Mouse (Mus musculus) limb, embryonic 14.5 days (tissue): ENCODE measurements around the gene Lasp1. TPM values are rescaled to one million over a fixed set of nuclear protein-coding genes. Genes with fewer than 3 reads are reported as not detected.
A peak's percentile ranks its signal among the peaks of the same experiment; 100 is the strongest.

Experiments used
- ATAC-seq: fragments of 200-750 bp; cut with Nextera tagmentation; 2 replicates; pipeline ENCODE4 v1.8.0; 2017; ENCODE audit warnings: low read depth, moderate number of reproducible peaks, moderate TSS enrichment; ENCODE audit not compliant: low FRiP score
- DNase-seq: peaks from one replicate; pipeline ENCODE4 v3.0.0-alpha.2; 2015; ENCODE audit warnings: low spot score
- H3K27ac ChIP-seq: fragments of 300-500 bp; sonication (generic); replicated peaks from 2 replicates; pipeline ENCODE4 v1.5.1; 2014; ENCODE audit warnings: low read depth, mild to moderate bottlenecking, low read length, moderate library complexity, mixed read lengths
- H3K27me3 ChIP-seq: fragments of 300-500 bp; sonication (generic); 2 replicates; pipeline ENCODE4 v1.6.1; 2014; ENCODE audit warnings: low read length, mixed read lengths; ENCODE audit not compliant: control insufficient read depth, insufficient read depth
- H3K36me3 ChIP-seq: fragments of 300-500 bp; sonication (generic); 2 replicates; pipeline ENCODE4 v1.6.1; 2014; ENCODE audit warnings: mild to moderate bottlenecking, low read length, moderate library complexity, mixed read lengths; ENCODE audit not compliant: control insufficient read depth, insufficient read depth
- H3K4me1 ChIP-seq: fragments of 300-500 bp; sonication (generic); 2 replicates; pipeline ENCODE4 v1.6.1; 2014; ENCODE audit warnings: antibody characterized with exemption, low read length, mixed read lengths; ENCODE audit not compliant: control insufficient read depth, insufficient read depth
- H3K4me2 ChIP-seq: fragments of 300-500 bp; sonication (generic); replicated peaks from 2 replicates; pipeline ENCODE4 v1.6.1; 2014; ENCODE audit warnings: low read depth, mild to moderate bottlenecking, low read length, moderate library complexity; ENCODE audit not compliant: severe bottlenecking
- H3K4me3 ChIP-seq: fragments of 300-500 bp; sonication (generic); replicated peaks from 2 replicates; pipeline ENCODE4 v1.5.1; 2014; ENCODE audit warnings: low read length
- H3K9ac ChIP-seq: fragments of 300-500 bp; sonication (generic); 2 replicates; pipeline ENCODE4 v1.6.1; 2014; ENCODE audit warnings: mild to moderate bottlenecking, low read depth, low read length, moderate library complexity; ENCODE audit not compliant: severe bottlenecking
- H3K9me3 ChIP-seq: fragments of 300-500 bp; sonication (generic); 2 replicates; pipeline ENCODE4 v1.6.1; 2016; ENCODE audit warnings: low read length; ENCODE audit not compliant: control insufficient read depth
- POLR2A ChIP-seq: fragments of 200-500 bp; IDR thresholded peaks from 2 replicates; pipeline ENCODE4 v1.8.0; 2012; ENCODE audit warnings: inconsistent platforms, mild to moderate bottlenecking, moderate library complexity, borderline replicate concordance; ENCODE audit not compliant: insufficient read depth, insufficient read length; ENCODE audit errors: extremely low read depth
- WGBS: fragments of 180-500 bp; shearing (Covaris S2); extraction: QIAGEN DNeasy Blood & Tissue Kit; methylation state at CpG from one replicate; pipeline ENCODE4 v1.1.7; 2014; 5-methylcytosine and 5-hydroxymethylcytosine counted together
- polyA plus RNA-seq, 2 experiments: library from polyadenylated mRNA; depleted of rRNA in 1 of 2; stranded (reverse) in 1 of 2; unstranded in 1 of 2; fragments of >200 nt; fragmentation: Nextera tagmentation in 1 of 2; extraction: Ambion mirVana in 1 of 2; gene quantifications; 2 replicates each; pipeline versions ENCODE4 v1.2.1 to v1.2.3; 2012 to 2014

Lasp1 gene
- polyA plus RNA-seq (2012; rRNA removed) (105 and 120 TPM in 2 replicates), polyA plus RNA-seq (2014; fragmentation: Nextera tagmentation; extraction: Ambion mirVana) (95.7 and 103 TPM in 2 replicates)

DNA sequence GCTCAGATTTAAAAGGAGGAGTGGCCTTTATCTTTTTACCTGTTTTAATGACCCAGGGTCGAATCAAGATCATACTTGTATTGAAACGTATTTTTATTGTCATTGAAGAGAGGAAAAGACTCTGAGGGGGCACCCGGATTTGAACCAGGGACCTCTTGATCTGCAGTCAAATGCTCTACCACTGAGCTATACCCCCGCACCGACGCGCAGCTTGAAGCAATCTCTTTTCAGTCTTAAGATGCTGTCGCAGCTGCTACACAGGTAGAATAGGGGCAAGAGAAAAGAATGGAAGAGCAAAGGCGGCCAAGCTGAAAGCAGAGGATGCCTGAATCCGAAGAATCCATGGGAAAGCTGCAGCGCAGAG is at the start of gene Lasp1:
TSS of gene Lasp1 (plus strand) at position 219 of the 364 bp plus-strand sequence.
- under 1% methylated on average over 11 of the region's 11 CpGs for WGBS

GRCm38 (mm10) chr11:97753277-97753676 is 45.5 kb upstream of the Lasp1 start:
- no peak for TF ChIP-seq POLR2A
- no peaks in the 10 kb centered on the region for H3K27me3 ChIP-seq
- H3K9me3 ChIP-seq, result no peaks in the 10 kb centered on the region
- no peak overlapping the region for H3K4me2 ChIP-seq
- no peaks in the 10 kb centered on the region for H3K4me1 ChIP-seq
- H3K27ac ChIP-seq, result no peak overlapping the region
- DNase-seq (no peak), ATAC-seq (no peak)
- no peak overlapping the region for H3K9ac ChIP-seq
- 92% methylated on average over 8 of the region's 8 CpGs for WGBS
- peaks cover 88% of the 10 kb centered on the region for H3K36me3 ChIP-seq
- no peak overlapping the region for H3K4me3 ChIP-seq

More for the DNA sequence above, at the start of gene Lasp1:
- Histone ChIP-seq H3K36me3 (peaks cover 3% of the 10 kb centered on the region; the same call in 1 of the 2 replicates), H3K4me3 (peak within 1 kb of the TSS; percentile 73), H3K9ac (peak within 1 kb of the TSS; percentile 79), H3K27ac (peak within 1 kb of the TSS; percentile 91), H3K9me3 (no peaks in the 10 kb centered on the region), H3K27me3 (no peaks in the 10 kb centered on the region), H3K4me1 (peaks cover 20% of the 10 kb centered on the region), H3K4me2 (peak within 1 kb of the TSS; percentile 63)
- DNase-seq (peak; percentile 85), ATAC-seq (peak; percentile 30)
- no peak for TF ChIP-seq POLR2A

DNA sequence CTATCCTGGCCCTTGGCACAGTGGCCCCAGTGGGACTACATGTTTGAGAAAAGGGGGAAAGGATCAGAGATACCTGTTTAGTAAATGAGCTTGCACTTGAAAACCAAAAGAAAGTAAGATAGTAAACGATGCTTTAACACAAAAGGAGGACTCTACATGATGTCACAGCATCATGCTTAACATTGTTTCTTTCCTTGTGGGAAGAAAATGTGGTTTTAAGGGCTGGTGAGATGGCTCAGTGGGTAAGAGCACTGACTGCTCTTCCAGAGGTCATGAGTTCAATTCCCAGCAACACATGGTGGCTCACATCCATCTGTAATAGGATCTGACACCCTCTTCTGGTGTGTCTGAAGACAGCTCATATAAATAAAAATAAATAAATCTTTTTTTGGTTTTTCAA is 40.7 kb upstream of the Lasp1 start:
- Histone ChIP-seq H3K4me1 (no peaks in the 10 kb centered on the region), H3K27ac (no peak overlapping the region), H3K36me3 (peaks cover 87% of the 10 kb centered on the region), H3K9ac (no peak overlapping the region), H3K27me3 (no peaks in the 10 kb centered on the region), H3K4me3 (no peak overlapping the region), H3K9me3 (no peaks in the 10 kb centered on the region), H3K4me2 (no peak overlapping the region)
- 88% methylated on average over 1 of the region's 1 CpGs for WGBS
- no peak for ATAC-seq
- TF ChIP-seq POLR2A, result no peak
- no peak for DNase-seq

- no peak for TF ChIP-seq POLR2A
- 83% methylated on average over 6 of the region's 6 CpGs for WGBS
- H3K4me3 ChIP-seq, result no peak overlapping the region
- no peak overlapping the region for H3K4me2 ChIP-seq
- H3K9ac ChIP-seq, result no peak overlapping the region
- no peak overlapping the region for H3K27ac ChIP-seq
- ATAC-seq (no peak), DNase-seq (no peak)
- no peaks in the 10 kb centered on the region for H3K9me3 ChIP-seq
- no peaks in the 10 kb centered on the region for H3K27me3 ChIP-seq
- H3K36me3 ChIP-seq, result peaks cover 84% of the 10 kb centered on the region
- H3K4me1 ChIP-seq, result no peaks in the 10 kb centered on the region
Measured at GRCm38 (mm10) chr11:97758942-97759341, 39.9 kb upstream of the Lasp1 start.

GRCm38 (mm10) chr11:97761638-97762037 is 37.2 kb upstream of the Lasp1 start:
- H3K9me3 ChIP-seq, result no peaks in the 10 kb centered on the region
- no peak overlapping the region for H3K4me3 ChIP-seq
- no peak overlapping the region for H3K27ac ChIP-seq
- ATAC-seq (no peak), DNase-seq (no peak)
- H3K4me2 ChIP-seq, result no peak overlapping the region
- no peak overlapping the region for H3K9ac ChIP-seq
- peaks cover 4% of the 10 kb centered on the region; the same call in 1 of the 2 replicates for H3K4me1 ChIP-seq
- peaks cover 62% of the 10 kb centered on the region for H3K36me3 ChIP-seq
- H3K27me3 ChIP-seq, result no peaks in the 10 kb centered on the region
- TF ChIP-seq POLR2A, result no peak
